Mouse (Mus musculus) monocyte, adult 5-6 weeks (primary cell): ENCODE results near the gene Olfr869. TPM values are rescaled to one million over a fixed set of nuclear protein-coding genes. Genes with fewer than 3 reads are reported as not detected.

Experiments
- ATAC-seq: fragments of 153-309, 156-312 bp; replicated peaks from 2 replicates; pipeline ENCODE4 v1.8.0; 2017; ENCODE audit warnings: mild to moderate bottlenecking; ENCODE audit not compliant: low TSS enrichment, insufficient number of reproducible peaks, severe bottlenecking, poor library complexity, low FRiP score
- total RNA-seq: library from RNA; stranded (forward); fragments of 200-1000, 200-491, 200-594 nt; gene quantifications from 3 replicates; pipeline ENCODE4 v1.2.3, GENCODE M21; 2017

Gene Olfr869
- not detected in 3 replicates for total RNA-seq

DNA sequence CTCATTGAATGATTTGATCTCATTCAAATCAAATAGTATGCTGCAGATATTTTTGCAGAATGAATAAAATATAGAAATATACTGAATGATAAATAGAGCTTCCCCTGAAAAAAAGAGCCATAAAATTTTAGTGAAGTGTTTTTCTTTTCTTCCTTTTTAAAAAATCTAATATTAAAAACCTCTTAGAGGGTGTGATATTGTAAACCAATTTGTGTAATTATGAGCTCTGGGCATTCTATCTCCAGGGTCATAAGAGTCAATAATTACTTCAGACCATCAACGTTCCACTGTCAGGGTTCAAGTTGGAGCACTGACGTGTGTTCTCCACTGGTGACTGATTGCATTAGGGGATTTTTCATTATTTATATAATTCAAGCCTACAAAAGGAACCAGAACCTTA is at the start of gene Olfr869:
Gene Olfr869 (plus strand): TSS at position 301 of the 400 bp plus-strand sequence.
- ATAC-seq, result no peak

- no peak for ATAC-seq
Measured at GRCm38 (mm10) chr9:20098326-20098725, 30.5 kb upstream of the Olfr869 start, which contains the start of gene Olfr868. Olfr868 (plus strand) TSS chr9:20098626.

GRCm38 (mm10) chr9:20149706-20150105 is 20.9 kb downstream of the Olfr869 start:
- ATAC-seq, result no peak

DNA sequence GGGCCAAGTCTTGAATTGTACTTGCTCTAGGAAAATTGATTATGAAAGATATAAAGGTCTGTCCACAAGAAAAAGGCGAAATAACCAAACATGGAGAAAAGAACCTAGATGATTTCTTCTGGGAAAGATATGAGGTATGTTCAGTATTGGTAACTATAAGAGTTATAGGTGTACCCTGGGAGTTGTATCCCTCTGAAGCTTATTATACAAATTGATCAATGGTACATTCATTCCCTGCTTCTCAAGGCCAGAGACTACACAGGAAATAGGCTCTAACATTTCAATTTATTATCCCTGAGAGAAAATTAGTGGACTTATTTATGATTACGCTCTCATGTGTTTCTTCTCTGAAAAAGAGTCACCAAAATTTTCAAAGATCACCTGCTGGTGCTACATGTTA is 45.1 kb downstream of the Olfr869 start, which contains the start of gene Olfr870:
Gene Olfr870 (minus strand): TSS at position 101 of the 400 bp plus-strand sequence.
- ATAC-seq, result no peak

- no peak for ATAC-seq
Measured at GRCm38 (mm10) chr9:20179463-20179862, 50.7 kb downstream of the Olfr869 start.

Other genes with a start within 250 kb of the Olfr869 start
- not detected in 3 replicates for gene Olfr862, start 241.0 kb upstream of the Olfr869 start, total RNA-seq
- 0.39 to 0.85 TPM (median 0.48 TPM) in 3 replicates for gene Olfr77, start 212.1 kb upstream of the Olfr869 start, total RNA-seq
- gene Olfr866, start 101.0 kb upstream of the Olfr869 start, total RNA-seq, result not detected in 3 replicates
- not detected in 3 replicates for gene Olfr867, start 71.4 kb upstream of the Olfr869 start, total RNA-seq
- gene Olfr868, start 30.4 kb upstream of the Olfr869 start, total RNA-seq, result not detected in 3 replicates
- gene Olfr870, start 45.0 kb downstream of the Olfr869 start, total RNA-seq, result not detected in 3 replicates
- not detected in 3 replicates for gene Olfr871, start 83.2 kb downstream of the Olfr869 start, total RNA-seq
- gene Olfr872, start 108.1 kb downstream of the Olfr869 start, total RNA-seq, result not detected in 3 replicates
- not detected in 3 replicates for gene Olfr39, start 153.3 kb downstream of the Olfr869 start, total RNA-seq
- gene Olfr873, start 169.5 kb downstream of the Olfr869 start, total RNA-seq, result not detected in 3 replicates
- gene Olfr18, start 207.1 kb downstream of the Olfr869 start, total RNA-seq, result not detected in 3 replicates